Mouse (Mus musculus): Measurements from ENCODE around the gene Tceal5.
A peak's percentile ranks its signal among the peaks of the same experiment; 100 is the strongest.
"Not testable (repeated sequence)": the region's sequence is repeated elsewhere in the genome, so short reads cannot be mapped to it uniquely, and the experiment has no call there.

The Tceal5 gene

DNA sequence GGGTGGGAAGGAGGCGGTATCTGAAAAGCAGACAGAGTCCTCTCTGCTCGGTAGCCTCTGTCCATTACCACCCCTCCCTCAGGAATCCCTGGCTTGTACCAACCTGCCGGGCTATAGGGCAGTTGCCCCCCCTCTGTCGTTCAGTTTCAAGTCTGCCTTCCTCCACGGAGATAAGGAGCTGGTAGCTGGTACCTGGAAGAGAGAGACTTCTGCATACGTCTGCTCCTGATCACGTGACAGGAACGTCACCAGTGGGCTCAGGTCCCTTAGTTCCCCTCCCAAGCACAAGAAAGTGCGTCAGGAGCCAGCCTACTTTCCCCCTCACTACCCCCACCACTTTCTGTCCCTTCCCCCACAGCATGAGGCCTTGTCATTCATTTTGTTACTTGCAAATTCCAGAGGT, at the start of gene Tceal5:
Tceal5 (minus strand) TSS at position 213 of the 403 bp plus-strand sequence.
- DNase-seq: peak; percentile 45

DNA sequence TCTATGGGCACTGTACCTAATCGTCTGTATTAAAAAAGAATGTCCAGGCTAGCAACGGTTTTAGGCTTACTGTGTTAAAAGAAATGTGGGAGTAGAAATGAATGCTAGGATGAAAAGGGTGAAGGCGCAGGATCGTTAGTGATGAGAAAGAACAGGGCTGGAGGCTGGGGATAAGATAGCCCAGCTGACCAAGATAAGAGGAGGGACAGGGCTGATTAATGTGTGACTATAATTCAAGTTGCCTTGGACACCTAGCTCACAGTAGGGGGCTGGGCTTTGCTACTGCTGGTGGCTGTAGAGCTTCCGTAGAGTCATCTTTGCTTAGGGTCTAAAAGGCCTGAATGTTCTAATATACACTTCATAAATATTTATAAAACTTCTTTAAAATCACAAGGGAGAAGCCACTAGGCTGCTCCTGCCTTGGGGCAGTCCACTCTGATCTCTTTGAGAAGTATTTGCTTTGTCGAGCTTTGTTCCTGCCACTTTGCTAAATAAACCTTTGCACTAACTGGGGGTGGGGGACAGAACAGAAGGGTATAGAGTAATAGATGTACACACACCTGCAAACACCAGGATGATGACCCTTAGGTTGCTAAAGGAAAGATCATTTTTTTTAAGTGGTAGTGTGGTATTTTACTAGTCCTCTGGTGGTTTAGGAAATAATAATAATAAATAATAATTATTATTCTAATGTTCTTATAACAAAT, 48.5 kb upstream of the Tceal5 start:
- DNase-seq: no peak

DNA sequence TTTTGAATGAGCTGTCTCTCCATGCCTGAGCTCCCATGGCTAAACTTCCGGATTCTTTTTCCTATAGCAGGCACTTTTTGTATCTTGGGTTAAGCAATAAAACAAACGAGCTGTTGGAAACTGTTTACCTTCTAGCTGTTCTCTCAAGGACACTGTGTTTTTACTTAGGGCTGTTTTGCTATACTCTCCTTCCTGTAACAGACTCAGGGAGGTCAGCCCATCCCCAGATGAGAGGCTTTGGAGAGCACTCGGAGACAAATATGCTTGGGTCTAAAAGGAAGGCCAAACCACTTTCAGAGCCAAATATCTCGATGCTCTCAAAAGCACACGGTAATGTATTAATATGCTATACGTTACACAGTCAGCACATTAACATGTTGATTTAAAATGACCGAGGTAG, 46.0 kb upstream of the Tceal5 start:
- DNase-seq: no peak

- DNase-seq: no peak
Measured at GRCm38 (mm10) chrX:136248811-136249210, 45.1 kb upstream of the Tceal5 start.

DNA sequence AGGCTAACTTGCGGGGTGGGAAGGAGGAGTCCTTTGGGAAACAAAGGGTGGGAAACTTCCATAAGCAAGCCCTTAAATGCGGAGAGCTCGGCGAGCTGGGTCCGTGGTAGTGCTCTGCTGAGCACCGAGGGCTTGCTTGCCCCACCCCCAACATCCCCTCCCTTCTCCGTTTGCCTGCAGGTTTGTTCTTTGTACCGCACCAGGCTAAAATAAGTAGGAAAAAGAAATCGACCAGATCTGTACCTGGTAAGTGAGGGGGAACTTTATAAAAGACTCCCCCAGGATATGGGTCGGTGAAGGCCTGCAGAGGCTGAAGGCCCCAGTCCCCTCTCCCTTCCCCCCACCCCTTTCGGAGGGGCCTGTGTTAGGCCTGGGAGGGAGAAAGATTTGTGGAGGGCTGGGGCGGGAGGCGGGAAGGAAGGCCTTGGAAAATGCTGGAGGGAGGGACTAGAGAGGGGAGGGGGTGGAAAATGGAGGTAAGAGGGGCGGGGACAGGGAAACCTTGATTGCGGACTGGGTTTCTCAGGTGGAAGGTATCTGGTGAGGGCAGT, 41.9 kb upstream of the Tceal5 start:
- DNase-seq: peak; percentile 14

DNA sequence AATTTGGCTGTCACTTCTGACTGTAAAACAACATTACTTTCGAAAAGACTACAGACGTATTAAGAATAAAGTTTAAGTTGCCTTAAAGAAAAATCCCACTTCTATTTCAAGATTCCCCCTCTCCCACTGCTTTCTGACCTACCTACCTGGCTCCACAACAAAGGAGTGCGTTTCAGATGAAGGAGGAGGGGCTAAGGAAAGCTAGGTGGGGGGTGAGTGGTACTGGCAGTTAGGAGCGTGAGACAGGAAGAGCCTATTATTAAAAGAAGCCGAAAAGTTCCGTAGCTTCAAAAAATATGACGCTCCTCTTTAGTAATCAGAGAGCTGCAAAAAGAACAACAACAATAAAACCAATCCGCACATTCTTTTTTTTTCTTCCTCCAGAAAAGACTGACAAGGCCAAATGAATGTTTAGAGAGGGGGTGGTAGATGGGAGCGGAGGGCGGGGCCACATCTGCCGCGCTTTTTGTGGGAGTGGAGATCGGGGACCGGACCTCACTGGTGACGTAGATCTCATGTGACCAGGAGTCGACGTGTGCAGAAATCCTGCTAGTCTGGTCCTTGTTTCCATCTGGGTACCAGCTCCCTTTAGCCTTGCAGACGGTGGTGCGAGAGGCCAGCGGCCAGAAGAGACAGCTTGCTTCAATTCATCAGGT, 41.0 kb upstream of the Tceal5 start, which contains the start of gene Tceal9:
Tceal9 (plus strand) TSS at position 506 of the 656 bp plus-strand sequence.
- peak; percentile 54 for DNase-seq

DNA sequence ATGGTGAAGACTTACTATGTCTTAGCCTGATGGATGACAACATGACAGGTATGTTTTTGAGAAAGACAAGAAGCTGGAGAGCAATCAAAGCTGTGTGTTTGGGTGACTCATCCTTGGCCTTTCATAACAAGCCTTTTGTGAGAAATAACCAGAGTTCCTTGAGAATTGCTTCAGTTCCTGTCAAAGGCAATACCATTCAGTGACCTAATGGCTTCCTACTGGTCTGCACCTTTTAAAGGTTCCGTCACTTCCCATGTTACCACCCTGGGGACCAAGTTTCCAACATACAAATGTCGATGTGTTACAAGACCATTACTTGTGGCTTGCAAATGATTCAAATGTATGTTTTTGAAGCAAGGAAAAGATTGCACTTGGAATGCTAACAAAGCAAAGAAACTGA, 39.5 kb upstream of the Tceal5 start:
- DNase-seq: no peak

DNA sequence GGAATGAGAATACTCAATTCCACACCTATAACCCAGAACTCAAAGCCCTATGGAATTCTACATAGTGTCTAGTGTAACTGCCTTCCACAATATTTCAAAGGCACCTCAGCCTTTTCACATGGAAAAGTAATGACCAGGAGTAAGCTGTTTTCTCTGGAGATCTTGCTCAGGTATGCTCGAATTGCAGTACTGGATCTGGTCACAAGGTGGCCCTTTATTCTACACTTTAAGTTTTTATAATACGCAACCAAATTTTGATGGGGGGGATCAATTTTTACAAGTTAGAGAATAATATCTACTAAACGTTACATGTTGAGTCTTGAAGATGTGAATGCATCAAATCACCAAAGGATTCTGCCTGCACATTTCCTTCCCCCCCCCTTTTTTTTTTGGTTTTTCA, 34.4 kb upstream of the Tceal5 start:
- DNase-seq: peak; percentile 45

DNA sequence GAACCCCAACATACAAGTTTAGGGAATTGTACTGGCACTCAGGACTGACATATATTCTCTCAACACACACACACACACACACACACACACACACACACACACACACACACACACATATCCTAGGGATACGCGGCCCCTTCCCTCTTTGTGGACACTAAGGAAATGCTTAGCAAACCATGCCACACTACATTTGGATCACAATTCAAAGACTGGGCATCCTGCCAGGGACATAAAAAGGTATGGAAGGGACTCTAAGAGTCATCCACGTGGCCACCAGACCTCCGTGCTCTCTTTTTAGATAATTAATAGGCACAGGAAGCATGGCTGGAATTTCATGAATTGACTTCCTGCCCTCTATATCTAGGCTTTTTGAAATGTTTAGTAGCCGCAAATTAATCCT, 24.1 kb upstream of the Tceal5 start:
- DNase-seq: no peak

- no peak for DNase-seq
Measured at GRCm38 (mm10) chrX:136223714-136224113, 20.0 kb upstream of the Tceal5 start.

GRCm38 (mm10) chrX:136216303-136216702, 12.6 kb upstream of the Tceal5 start:
- no peak for DNase-seq

- not testable (repeated sequence) for DNase-seq
Measured at GRCm38 (mm10) chrX:136214729-136215677, 11.3 kb upstream of the Tceal5 start, which contains the start of the genes Tceal7 and Bex1. Gene Tceal7 (plus strand): TSS chrX:136214779. Gene Bex1 (minus strand): TSS chrX:136215513.

- no peak for DNase-seq
Measured at GRCm38 (mm10) chrX:136213396-136213795, 9.7 kb upstream of the Tceal5 start.

DNA sequence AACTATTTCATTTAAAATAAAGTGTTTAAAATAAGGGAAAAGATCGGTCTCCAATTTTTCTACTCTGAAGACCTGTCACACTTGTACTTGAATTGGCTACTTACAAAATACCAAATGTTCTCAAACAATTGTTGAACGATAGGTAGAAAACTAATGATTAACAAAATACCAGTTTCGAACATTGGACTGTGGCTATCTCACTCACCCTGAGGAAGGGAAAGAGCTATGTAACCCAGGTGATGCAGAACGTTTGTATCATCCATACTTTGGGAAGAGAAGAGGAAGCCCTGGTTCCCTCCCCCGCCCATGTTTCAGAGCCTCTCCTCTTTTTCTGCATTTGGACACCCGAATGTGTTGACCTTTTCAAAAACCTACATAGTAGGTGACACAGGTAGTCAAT, 730 bp upstream of the Tceal5 start:
- no peak for DNase-seq

DNA sequence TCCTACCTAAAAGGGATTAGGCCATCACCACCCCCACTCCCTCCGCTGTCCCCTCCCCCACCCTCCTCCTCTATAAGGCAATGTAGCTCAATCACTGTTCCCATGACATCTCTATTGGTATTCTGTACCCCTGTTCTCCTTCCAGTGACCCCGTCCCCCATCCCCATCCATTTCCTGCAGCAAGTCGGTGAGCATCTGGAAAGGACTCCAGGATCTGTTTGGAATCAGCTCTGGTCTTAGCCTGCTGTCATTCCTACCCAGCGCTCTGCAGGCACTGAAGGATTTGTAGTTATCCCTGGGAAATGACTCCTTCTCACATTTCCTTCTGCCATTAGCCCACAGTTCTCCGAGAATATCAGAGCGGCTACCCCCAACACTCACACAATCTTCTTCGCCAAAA, 419 bp downstream of the Tceal5 start:
- DNase-seq: no peak

DNA sequence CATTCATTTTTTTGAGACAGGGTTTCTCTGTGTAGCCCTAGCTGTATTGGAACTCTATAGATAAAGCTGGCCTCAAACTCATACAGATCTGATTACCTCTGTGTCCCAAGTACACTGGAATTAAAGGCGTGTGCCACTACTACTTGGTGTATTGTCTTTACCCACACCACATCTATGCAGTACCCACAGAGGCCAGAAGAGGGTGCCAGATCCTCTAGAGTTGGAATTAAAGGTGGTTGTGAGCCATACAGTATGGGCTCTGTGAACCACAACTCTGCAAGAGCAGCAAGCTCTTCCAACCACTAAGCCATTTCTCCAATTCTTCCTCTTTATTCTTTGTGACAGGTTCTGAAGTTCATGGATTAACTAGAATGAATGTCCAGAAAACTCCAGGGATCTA, 6.8 kb downstream of the Tceal5 start:
- peak; percentile 28 for DNase-seq

GRCm38 (mm10) chrX:136195193-136195944, 8.3 kb downstream of the Tceal5 start:
- DNase-seq: no peak

GRCm38 (mm10) chrX:136183107-136183506, 20.6 kb downstream of the Tceal5 start:
- DNase-seq: no peak

DNA sequence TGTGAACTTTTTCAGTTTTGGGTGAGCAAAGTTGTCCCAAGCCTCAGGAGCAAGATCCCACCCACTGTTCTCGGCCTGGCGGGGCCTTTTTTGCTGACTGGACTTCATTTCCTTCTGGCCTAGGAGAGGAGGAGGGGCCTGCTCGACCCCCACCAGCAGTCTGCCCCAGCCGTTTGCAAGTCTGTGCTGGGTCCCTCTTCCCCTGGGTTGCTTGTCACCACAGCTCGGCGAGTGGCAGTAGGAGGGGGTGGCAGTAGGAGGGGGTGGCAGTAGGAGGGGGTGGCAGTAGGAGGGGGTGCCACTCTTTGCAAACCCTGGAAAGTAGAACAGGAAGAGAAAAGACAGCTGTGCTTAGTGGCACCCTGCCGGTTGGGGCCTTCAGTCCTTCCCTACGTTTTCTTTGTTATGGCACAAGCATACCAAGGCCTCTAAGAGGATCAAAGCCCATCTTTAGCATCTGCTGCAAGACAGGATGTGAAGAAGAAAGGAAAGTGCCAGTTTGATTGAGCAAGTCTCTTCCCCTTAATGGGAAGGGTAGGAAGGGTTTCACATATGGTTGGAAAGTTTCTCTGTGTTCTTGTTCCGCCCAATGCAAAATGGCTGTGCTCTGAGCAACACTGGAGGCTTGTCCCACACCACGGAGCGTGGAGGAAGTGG, 22.7 kb downstream of the Tceal5 start:
- no peak for DNase-seq

- DNase-seq: no peak
Measured at GRCm38 (mm10) chrX:136172786-136173185, 30.9 kb downstream of the Tceal5 start.

GRCm38 (mm10) chrX:136172118-136172551, 31.5 kb downstream of the Tceal5 start, which contains the start of gene Tceal8:
Gene Tceal8 (minus strand): TSS chrX:136172342.
- peak; percentile 65 for DNase-seq
